Mouse (Mus musculus) spleen, adult 18-20 months (tissue): ENCODE measurements around the gene Nfkbie.

Experiments used
- DNase-seq, 2 experiments: peaks; one replicate each; pipeline ENCODE4 v3.0.0; 2022; ENCODE audit warnings: mixed read lengths in 2 of 2

The Nfkbie gene

GRCm38 (mm10) chr17:45555452-45556106 is at the start of gene Nfkbie:
Gene Nfkbie, plus strand, starts transcription at chr17:45555703.
- peak; percentile 99 to 100 for DNase-seq

GRCm38 (mm10) chr17:45505941-45506465 is 49.5 kb upstream of the Nfkbie start:
- DNase-seq: no peak

- peak; percentile 88 to 97 for DNase-seq
Observed at GRCm38 (mm10) chr17:45506700-45507189, 48.8 kb upstream of the Nfkbie start, which contains the start of gene Aars2. Gene Aars2, plus strand, starts transcription at chr17:45506841.

- no peak for DNase-seq
Observed at GRCm38 (mm10) chr17:45510871-45511270, 44.6 kb upstream of the Nfkbie start.

GRCm38 (mm10) chr17:45511757-45512156 is 43.7 kb upstream of the Nfkbie start:
- DNase-seq: no peak

- DNase-seq: no peak
Observed at GRCm38 (mm10) chr17:45515204-45515726, 40.2 kb upstream of the Nfkbie start.

- DNase-seq: no peak
Observed at GRCm38 (mm10) chr17:45515806-45516205, 39.7 kb upstream of the Nfkbie start.

- peak; percentile 34 to 78 for DNase-seq
Observed at GRCm38 (mm10) chr17:45516488-45516887, 39.0 kb upstream of the Nfkbie start.

- DNase-seq: no peak
Observed at GRCm38 (mm10) chr17:45517135-45517534, 38.4 kb upstream of the Nfkbie start.

GRCm38 (mm10) chr17:45517549-45518215 is 37.8 kb upstream of the Nfkbie start:
- DNase-seq: no peak

GRCm38 (mm10) chr17:45518766-45519475 is 36.6 kb upstream of the Nfkbie start:
- no peak for DNase-seq

- DNase-seq: no peak
Observed at GRCm38 (mm10) chr17:45520136-45520535, 35.4 kb upstream of the Nfkbie start.

- DNase-seq: no peak
Observed at GRCm38 (mm10) chr17:45523263-45523662, 32.2 kb upstream of the Nfkbie start, which contains the start of gene Tcte1. Gene Tcte1, plus strand, starts transcription at chr17:45523434.

GRCm38 (mm10) chr17:45524961-45525360 is 30.5 kb upstream of the Nfkbie start:
- no peak for DNase-seq

GRCm38 (mm10) chr17:45526571-45526970 is 28.9 kb upstream of the Nfkbie start:
- no peak for DNase-seq

- DNase-seq: no peak
Observed at GRCm38 (mm10) chr17:45530346-45530782, 25.1 kb upstream of the Nfkbie start.

- DNase-seq: no peak
Observed at GRCm38 (mm10) chr17:45532896-45533295, 22.6 kb upstream of the Nfkbie start.

- no peak for DNase-seq
Observed at GRCm38 (mm10) chr17:45536264-45536663, 19.2 kb upstream of the Nfkbie start.

GRCm38 (mm10) chr17:45538394-45538793 is 17.1 kb upstream of the Nfkbie start:
- DNase-seq: no peak

- DNase-seq: no peak
Observed at GRCm38 (mm10) chr17:45539664-45540063, 15.8 kb upstream of the Nfkbie start.

- no peak for DNase-seq
Observed at GRCm38 (mm10) chr17:45542129-45542528, 13.4 kb upstream of the Nfkbie start.

- DNase-seq: no peak
Observed at GRCm38 (mm10) chr17:45542705-45543104, 12.8 kb upstream of the Nfkbie start.

GRCm38 (mm10) chr17:45543115-45543514 is 12.4 kb upstream of the Nfkbie start:
- DNase-seq: no peak
